Mouse (Mus musculus) myocyte (in vitro differentiated cells): ENCODE measurements around the gene Trim54. TPM values are rescaled to one million over a fixed set of nuclear protein-coding genes. Genes with fewer than 3 reads are reported as not detected.

Source experiments
- H3K27me3 ChIP-seq: one replicate; pipeline ENCODE4 v1.6.1; 2011; ENCODE audit not compliant: control insufficient read depth, insufficient read depth, insufficient read length
- H3K36me3 ChIP-seq: one replicate; pipeline ENCODE4 v1.6.1; 2011; ENCODE audit not compliant: control insufficient read depth, insufficient read depth
- H3K4me2 ChIP-seq: one replicate; pipeline ENCODE4 v1.6.1; 2011; ENCODE audit warnings: low read depth, control low read depth
- H3K4me3 ChIP-seq: one replicate; pipeline ENCODE4 v1.5.1; 2011; ENCODE audit warnings: mild to moderate bottlenecking, control low read depth, moderate library complexity
- H3K79me2 ChIP-seq: one replicate; pipeline ENCODE4 v1.6.1; 2011; ENCODE audit not compliant: control insufficient read depth, insufficient read depth
- H3ac ChIP-seq: one replicate; pipeline ENCODE4 v1.6.1; 2011; ENCODE audit not compliant: control insufficient read depth, insufficient read length
- CEBPB ChIP-seq: IDR thresholded peaks from 2 replicates; pipeline ENCODE4 v1.6.1; 2011; ENCODE audit warnings: mild to moderate bottlenecking, moderate library complexity; ENCODE audit not compliant: poor library complexity, insufficient read depth, severe bottlenecking
- E2F4 ChIP-seq: IDR thresholded peaks from one replicate; pipeline ENCODE4 v1.6.1; 2011; ENCODE audit warnings: mild to moderate bottlenecking, control low read depth, moderate library complexity; ENCODE audit not compliant: insufficient read depth
- MAX ChIP-seq: IDR thresholded peaks from one replicate; pipeline ENCODE4 v1.6.1; 2011; ENCODE audit warnings: low read depth, mild to moderate bottlenecking, control low read depth
- MYOD1 ChIP-seq, 3 experiments: IDR thresholded peaks; one replicate each; pipeline ENCODE4 v1.6.1; 2011; ENCODE audit warnings: control low read depth in 2 of 3, low read depth in 2 of 3, mild to moderate bottlenecking in 2 of 3, moderate library complexity in 1 of 3; ENCODE audit not compliant: insufficient read length in 2 of 3, control insufficient read depth in 1 of 3
- MYOG ChIP-seq, 3 experiments: IDR thresholded peaks; one replicate each; pipeline ENCODE4 v1.6.1; 2011; ENCODE audit warnings: control low read depth in 2 of 3, low read depth in 2 of 3, mild to moderate bottlenecking in 2 of 3; ENCODE audit not compliant: insufficient read length in 2 of 3, control insufficient read depth in 1 of 3, insufficient read depth in 1 of 3
- POLR2A ChIP-seq: IDR thresholded peaks from one replicate; pipeline ENCODE4 v1.6.1; 2011; ENCODE audit warnings: low read depth, mild to moderate bottlenecking, control low read depth, moderate library complexity; ENCODE audit not compliant: insufficient read length
- POLR2AphosphoS2 ChIP-seq: IDR thresholded peaks from one replicate; pipeline ENCODE4 v1.6.1; 2011; ENCODE audit warnings: low read depth, control low read depth; ENCODE audit not compliant: insufficient read length
- REST ChIP-seq: IDR thresholded peaks from one replicate; pipeline ENCODE4 v1.6.1; 2011; ENCODE audit warnings: mild to moderate bottlenecking, control low read depth, moderate library complexity; ENCODE audit not compliant: insufficient read depth, insufficient read length
- SRF ChIP-seq: IDR thresholded peaks from one replicate; pipeline ENCODE4 v1.6.1; 2011; ENCODE audit warnings: low read depth; ENCODE audit not compliant: control insufficient read depth, insufficient read length
- TCF12 ChIP-seq: IDR thresholded peaks from one replicate; pipeline ENCODE4 v1.6.1; 2011; ENCODE audit warnings: mild to moderate bottlenecking, control low read depth; ENCODE audit not compliant: poor library complexity, insufficient read depth, severe bottlenecking
- TCF3 ChIP-seq: IDR thresholded peaks from one replicate; pipeline ENCODE4 v1.6.1; 2011; ENCODE audit warnings: low read depth, control low read depth; ENCODE audit not compliant: insufficient read length
- USF1 ChIP-seq: IDR thresholded peaks from one replicate; pipeline ENCODE4 v1.6.1; 2011; ENCODE audit warnings: low read depth, mild to moderate bottlenecking, control low read depth, moderate library complexity
- polyA plus RNA-seq: library from polyadenylated mRNA; unstranded; fragments of >200 nt; fragmentation: generic; extraction: Trizol; gene quantifications from one replicate; pipeline ENCODE4 v1.2.1, GENCODE M21; 2012; ENCODE audit warnings: missing spikeins

Gene Trim54
- polyA plus RNA-seq, 1 experiment, result 110 TPM

- Histone ChIP-seq H3K27me3 (no peaks in the 10 kb centered on the region), H3K79me2 (no peaks in the 10 kb centered on the region), H3ac (no peak overlapping the region), H3K36me3 (no peaks in the 10 kb centered on the region), H3K4me2 (no peak overlapping the region), H3K4me3 (no peak overlapping the region)
- no peak for TF ChIP-seq USF1
- no peak for TF ChIP-seq REST
- TF ChIP-seq POLR2A, result no peak
- no peak for TF ChIP-seq SRF
- no peak for TF ChIP-seq MYOD1 (IDR thresholded peaks at IDR 0.05; ENCODE audit: control insufficient read depth in 1 of 3, insufficient read length in 2 of 3, low read depth in 2 of 3)
- no peak for TF ChIP-seq MAX
- TF ChIP-seq TCF3, result no peak
- no peak for TF ChIP-seq TCF12
These were observed 33.4 kb upstream of the Trim54 start for GRCm38 (mm10) chr5:31082935-31083625.

- H3ac ChIP-seq, result no peak overlapping the region
- no peaks in the 10 kb centered on the region for H3K27me3 ChIP-seq
- no peaks in the 10 kb centered on the region for H3K79me2 ChIP-seq
- no peaks in the 10 kb centered on the region for H3K36me3 ChIP-seq
- H3K4me3 ChIP-seq, result no peak overlapping the region
- no peak overlapping the region for H3K4me2 ChIP-seq
- TF ChIP-seq MAX (no peak), REST (no peak), POLR2AphosphoS2 (no peak), E2F4 (no peak), SRF (no peak), CEBPB (no peak), MYOD1 (IDR thresholded peaks at IDR 0.05; ENCODE audit: control insufficient read depth in 1 of 3, insufficient read length in 2 of 3, low read depth in 2 of 3) (no peak), USF1 (no peak), TCF3 (no peak), TCF12 (no peak), MYOG (IDR thresholded peaks at IDR 0.05; ENCODE audit: control insufficient read depth in 1 of 3, insufficient read depth in 1 of 3, insufficient read length in 2 of 3, low read depth in 2 of 3) (no peak), POLR2A (no peak)
These were observed 32.6 kb upstream of the Trim54 start for GRCm38 (mm10) chr5:31083949-31084348.

GRCm38 (mm10) chr5:31086606-31087005 is 29.9 kb upstream of the Trim54 start:
- Histone ChIP-seq H3K4me3 (no peak overlapping the region), H3K4me2 (peak overlapping the region; percentile 27), H3K36me3 (no peaks in the 10 kb centered on the region), H3K79me2 (no peaks in the 10 kb centered on the region), H3K27me3 (peaks cover 12% of the 10 kb centered on the region), H3ac (no peak overlapping the region)
- TF ChIP-seq MYOD1 (IDR thresholded peaks at IDR 0.05; ENCODE audit: control insufficient read depth in 1 of 3, insufficient read length in 2 of 3, low read depth in 2 of 3) (no peak), SRF (no peak), POLR2A (no peak), TCF12 (no peak), E2F4 (no peak), CEBPB (no peak), MYOG (IDR thresholded peaks at IDR 0.05; ENCODE audit: control insufficient read depth in 1 of 3, insufficient read depth in 1 of 3, insufficient read length in 2 of 3, low read depth in 2 of 3) (no peak), MAX (no peak)

GRCm38 (mm10) chr5:31087131-31087530 is 29.4 kb upstream of the Trim54 start:
- Histone ChIP-seq H3ac (no peak overlapping the region), H3K4me2 (peak overlapping the region; percentile 27), H3K4me3 (no peak overlapping the region), H3K36me3 (no peaks in the 10 kb centered on the region), H3K79me2 (no peaks in the 10 kb centered on the region), H3K27me3 (peaks cover 17% of the 10 kb centered on the region)
- TF ChIP-seq TCF3 (no peak), E2F4 (no peak), TCF12 (no peak), MAX (no peak), SRF (no peak), POLR2A (no peak), CEBPB (no peak), MYOG (IDR thresholded peaks at IDR 0.05; ENCODE audit: control insufficient read depth in 1 of 3, insufficient read depth in 1 of 3, insufficient read length in 2 of 3, low read depth in 2 of 3) (no peak), MYOD1 (IDR thresholded peaks at IDR 0.05; ENCODE audit: control insufficient read depth in 1 of 3, insufficient read length in 2 of 3, low read depth in 2 of 3) (no peak), POLR2AphosphoS2 (no peak), USF1 (no peak)
